Mouse (Mus musculus) lung, postnatal 10 days (tissue): ENCODE measurements at regions not wholly inside any gene's neighbourhood (a gene's known extent, or its start where the extent isn't known, plus 50 kb on each side); places are given as distances from the start of the nearest gene placed in this dataset.

ENCODE experiments used
- DNase-seq: peaks from one replicate; pipeline ENCODE4 v3.0.0; 2021

- DNase-seq, result no peak
Observed at GRCm38 (mm10) chrX:11861119-11861708, 298.9 kb downstream of the Bcor start.

- no peak for DNase-seq
Observed at GRCm38 (mm10) chrX:11861892-11862291, 298.3 kb downstream of the Bcor start.

- no peak for DNase-seq
Observed at GRCm38 (mm10) chrX:11863106-11863505, 297.0 kb downstream of the Bcor start.

GRCm38 (mm10) chrX:11873913-11874312 lies 286.2 kb downstream of the Bcor start:
- DNase-seq, result no peak

- DNase-seq, result no peak
Observed at GRCm38 (mm10) chrX:11876636-11877035, 283.5 kb downstream of the Bcor start.

GRCm38 (mm10) chrX:11878028-11878427 lies 282.1 kb downstream of the Bcor start:
- no peak for DNase-seq

GRCm38 (mm10) chrX:11880972-11881371 lies 279.2 kb downstream of the Bcor start:
- DNase-seq, result no peak

- DNase-seq, result peak; percentile 29
Observed at GRCm38 (mm10) chrX:11883738-11884716, 276.1 kb downstream of the Bcor start.

- DNase-seq, result no peak
Observed at GRCm38 (mm10) chrX:11892396-11892795, 267.8 kb downstream of the Bcor start.

- DNase-seq, result peak; percentile 25
Observed at GRCm38 (mm10) chrX:11893606-11894279, 266.4 kb downstream of the Bcor start.

GRCm38 (mm10) chrX:11894280-11894662 lies 265.9 kb downstream of the Bcor start:
- DNase-seq, result no peak

- DNase-seq, result peak; percentile 59
Observed at GRCm38 (mm10) chrX:11895396-11895795, 264.8 kb downstream of the Bcor start.

- DNase-seq, result no peak
Observed at GRCm38 (mm10) chrX:11898280-11898679, 261.9 kb downstream of the Bcor start.

- no peak for DNase-seq
Observed at GRCm38 (mm10) chrX:11899051-11899450, 261.1 kb downstream of the Bcor start.

- DNase-seq, result no peak
Observed at GRCm38 (mm10) chrX:11899914-11900313, 260.2 kb downstream of the Bcor start.

GRCm38 (mm10) chrX:11901791-11902190 lies 258.4 kb downstream of the Bcor start:
- peak; percentile 47 for DNase-seq

- DNase-seq, result no peak
Observed at GRCm38 (mm10) chrX:11903116-11903700, 256.9 kb downstream of the Bcor start.

- peak; percentile 56 for DNase-seq
Observed at GRCm38 (mm10) chrX:11905231-11905630, 254.9 kb downstream of the Bcor start.

GRCm38 (mm10) chrX:11907167-11907566 lies 253.0 kb downstream of the Bcor start:
- DNase-seq, result peak; percentile 25

GRCm38 (mm10) chrX:11915984-11916383 lies 244.2 kb downstream of the Bcor start:
- no peak for DNase-seq

GRCm38 (mm10) chrX:11920231-11920630 lies 239.9 kb downstream of the Bcor start:
- DNase-seq, result peak; percentile 51

- DNase-seq, result no peak
Observed at GRCm38 (mm10) chrX:11924639-11925302, 235.4 kb downstream of the Bcor start.
